ENCODE assay signal across 10 mouse cellular contexts in the genomic region with DNA sequence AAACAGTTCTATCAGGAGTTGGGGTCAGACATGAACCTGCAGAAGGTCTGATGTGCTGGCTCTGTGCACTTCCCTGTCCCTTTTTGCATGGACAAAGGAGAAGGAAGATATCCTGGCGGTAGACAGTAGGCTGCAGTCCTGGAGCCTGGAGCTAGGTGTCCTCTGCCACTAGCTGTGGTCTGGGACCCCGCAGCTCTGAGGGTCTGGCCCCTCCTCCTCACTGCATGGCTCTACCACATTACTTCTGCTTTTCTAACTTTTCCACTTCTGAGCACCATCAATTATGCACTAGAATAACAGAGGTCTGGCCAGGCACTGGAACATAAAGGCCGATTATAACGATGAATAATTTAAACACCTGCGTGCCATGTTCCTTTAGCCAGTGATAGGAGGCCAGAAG. TPM values are rescaled to one million over a fixed set of nuclear protein-coding genes. Genes with fewer than 3 reads are reported as not detected.
DNase-seq lines count a peak whose midpoint lies in the region; ATAC-seq and TF ChIP-seq lines count a peak whose summit lies in the region.
"Had no signal": no experiment of that assay in that cellular context is flagged by ENCODE, and none has a peak within 500 bp of the region (broad histone marks: within the 10 kb centered on the region; RNA-seq: fewer than 3 reads in every experiment).

No protein-coding gene starts in this region.

- no peak overlapping the region for H3K4me3 ChIP-seq in hindbrain, postnatal 0 days (ENCODE audit: low read length)
- no peak overlapping the region for H3K4me3 ChIP-seq in hindbrain, embryonic 10.5 days

- no peak overlapping the region for H3K9ac ChIP-seq in hindbrain, postnatal 0 days (replicated peaks; ENCODE audit: low read length)

- ATAC-seq in hindbrain, postnatal 0 days = peak; percentile 51; the same call in 1 of the 2 replicates
- peak; percentile 67; the same call in 1 of the 2 replicates for ATAC-seq in megakaryocyte-erythroid progenitor cell, adult 5-6 weeks (replicated peaks; ENCODE audit: low FRiP score, low TSS enrichment, poor library complexity, severe bottlenecking)

- H3K27ac ChIP-seq in hindbrain, postnatal 0 days = no peak overlapping the region
- H3K27ac ChIP-seq in hindbrain, embryonic 10.5 days = no peak overlapping the region

- no peak; the same call in 1 of the 2 replicates for TF ChIP-seq CTCF in hindbrain, postnatal 0 days (IDR thresholded peaks at IDR 0.05; ENCODE audit: low read depth)

- 47% methylated on average over 5 of the region's 5 CpGs for whole genome bisulfite sequencing in hindbrain, postnatal 0 days
- WGBS in hindbrain, embryonic 10.5 days = 52% methylated on average over 5 of the region's 5 CpGs

- H3K4me1 ChIP-seq in hindbrain, postnatal 0 days (ENCODE audit: insufficient read depth, low read length) = no peaks in the 10 kb centered on the region
- H3K4me1 ChIP-seq in hindbrain, embryonic 10.5 days (replicated peaks) = peaks cover 46% of the 10 kb centered on the region

- no peaks in the 10 kb centered on the region for H3K36me3 ChIP-seq in hindbrain, postnatal 0 days (ENCODE audit: insufficient read depth, low read length)
- no peaks in the 10 kb centered on the region for H3K36me3 ChIP-seq in hindbrain, embryonic 10.5 days

- no peak overlapping the region for H3K4me2 ChIP-seq in hindbrain, postnatal 0 days (ENCODE audit: low read depth, low read length)

- no peaks in the 10 kb centered on the region for H3K9me3 ChIP-seq in hindbrain, postnatal 0 days (ENCODE audit: low read length)
- H3K9me3 ChIP-seq in hindbrain, embryonic 10.5 days = no peaks in the 10 kb centered on the region

- DNase-seq in hindbrain, postnatal 0 days (ENCODE audit: low spot score) = no peak
- DNase-seq in hindbrain, embryonic 10.5 days (ENCODE audit: low spot score) = no peak
- DNase-seq in B cell, adult 2 months = peak; percentile 55 to 66
- DNase-seq in MEL-GATA-1-ER (ENCODE audit: extremely low read depth, low read depth) = peak; percentile 2
- no peak for DNase-seq in lung, postnatal 10 days
- no peak for DNase-seq in kidney, adult 8-10 months
- DNase-seq: cerebellum, adult 8-10 months; heart, postnatal 4 days; kidney, postnatal 14 days had no signal

- H3K27me3 ChIP-seq in hindbrain, postnatal 0 days (ENCODE audit: insufficient read depth, low read length) = no peaks in the 10 kb centered on the region
- no peaks in the 10 kb centered on the region for H3K27me3 ChIP-seq in hindbrain, embryonic 10.5 days (ENCODE audit: insufficient read depth, poor library complexity, severe bottlenecking)

RNA-seq across cellular contexts. Expression of gene Efna5, which starts 36.8 kb away (rescaled TPM):
- 5.3 and 5.4 TPM in 2 replicates for total RNA-seq in hindbrain, postnatal 0 days (2014; rRNA removed)
- 38.8 and 40.2 TPM in 2 replicates for polyA plus RNA-seq in hindbrain, postnatal 0 days (2015; fragmentation: Nextera tagmentation; extraction: Ambion mirVana)
- 40.5 and 50.5 TPM in 2 replicates for polyA plus RNA-seq in hindbrain, embryonic 10.5 days (2016; fragmentation: Nextera tagmentation; extraction: Ambion mirVana)
- total RNA-seq in megakaryocyte-erythroid progenitor cell, adult 5-6 weeks (2014; fragmentation: Nextera tagmentation) = not detected in 2 replicates
- total RNA-seq in megakaryocyte-erythroid progenitor cell, adult 5-6 weeks (2017) = not detected in 2 replicates

Comparison
In these comparisons a context has a peak if more than half of its experiments do, and no peak if none do; other contexts are left out.
1. DNase-seq: peak in B cell, adult 2 months (2 of 2) and MEL-GATA-1-ER (single experiment); none in hindbrain, postnatal 0 days (single experiment), hindbrain, embryonic 10.5 days (single experiment), lung, postnatal 10 days (single experiment) and kidney, adult 8-10 months (0 of 2).